Mouse (Mus musculus) retina, adult 2 months (tissue): ENCODE measurements around the gene Lhx1.

ENCODE experiments used
- DNase-seq: peaks from one replicate; pipeline ENCODE4 v3.0.0-alpha.2; 2012; ENCODE audit warnings: low read depth, low spot score

Lhx1 gene

GRCm38 (mm10) chr11:84526976-84527860, 1.9 kb upstream of the Lhx1 start:
- no peak for DNase-seq

- DNase-seq, result no peak
These were observed 1.1 kb upstream of the Lhx1 start for GRCm38 (mm10) chr11:84526451-84526850.

GRCm38 (mm10) chr11:84524511-84525270, 644 bp downstream of the Lhx1 start:
- no peak for DNase-seq

GRCm38 (mm10) chr11:84523841-84524510, 1.4 kb downstream of the Lhx1 start:
- DNase-seq, result no peak

GRCm38 (mm10) chr11:84523321-84523831, 2.0 kb downstream of the Lhx1 start:
- no peak for DNase-seq

GRCm38 (mm10) chr11:84522577-84523320, 2.6 kb downstream of the Lhx1 start:
- no peak for DNase-seq

GRCm38 (mm10) chr11:84521751-84522299, 3.5 kb downstream of the Lhx1 start:
- no peak for DNase-seq

GRCm38 (mm10) chr11:84521071-84521390, 4.3 kb downstream of the Lhx1 start:
- no peak for DNase-seq

- DNase-seq, result no peak
These were observed 4.9 kb downstream of the Lhx1 start for GRCm38 (mm10) chr11:84520269-84521070.

- DNase-seq, result no peak
These were observed 5.6 kb downstream of the Lhx1 start for GRCm38 (mm10) chr11:84519576-84520268.

- DNase-seq, result no peak
These were observed 6.3 kb downstream of the Lhx1 start for GRCm38 (mm10) chr11:84519036-84519435.

- no peak for DNase-seq
These were observed 7.1 kb downstream of the Lhx1 start for GRCm38 (mm10) chr11:84518261-84518660.

GRCm38 (mm10) chr11:84517431-84517830, 7.9 kb downstream of the Lhx1 start:
- no peak for DNase-seq

GRCm38 (mm10) chr11:84516501-84517240, 8.7 kb downstream of the Lhx1 start:
- DNase-seq, result no peak

- DNase-seq, result peak; percentile 89
These were observed 11.9 kb downstream of the Lhx1 start, which contains the start of gene Aatf for GRCm38 (mm10) chr11:84513171-84514116. Gene Aatf (minus strand): TSS chr11:84513522.

- no peak for DNase-seq
These were observed 13.3 kb downstream of the Lhx1 start for GRCm38 (mm10) chr11:84512031-84512430.

GRCm38 (mm10) chr11:84504296-84504695, 21.0 kb downstream of the Lhx1 start:
- no peak for DNase-seq

- DNase-seq, result no peak
These were observed 27.4 kb downstream of the Lhx1 start for GRCm38 (mm10) chr11:84497944-84498343.
